Mouse (Mus musculus) kidney, adult 2 months (tissue): ENCODE measurements around the gene Rin3.

Source experiments
- CTCF ChIP-seq: fragments of 200-500 bp; conservative IDR thresholded peaks from 2 replicates; pipeline ENCODE4 v1.5.1; 2011; ENCODE audit warnings: low read depth, mild to moderate bottlenecking, control low read depth, low read length, moderate library complexity, mixed read lengths; ENCODE audit not compliant: insufficient read depth, insufficient read length
- POLR2A ChIP-seq: fragments of 200-500 bp; IDR thresholded peaks from one replicate; pipeline ENCODE4 v1.6.1; 2011; ENCODE audit warnings: low read depth, low read length, control low read depth

GRCm38 (mm10) chr12:102417701-102418100 is 134.9 kb downstream of the Rin3 start:
- TF ChIP-seq POLR2A (no peak), CTCF (no peak)
